Mouse (Mus musculus) monocyte, adult 2 months (primary cell): ENCODE measurements at regions not wholly inside any gene's neighbourhood (a gene's known extent, or its start where the extent isn't known, plus 50 kb on each side); places are given as distances from the start of the nearest gene placed in this dataset.

Experiments used
- DNase-seq, 2 experiments: peaks; one replicate each; pipeline ENCODE4 v3.0.0; 2022; ENCODE audit warnings: low spot score in 2 of 2, low read depth in 1 of 2

GRCm38 (mm10) chr10:126646587-126646986, 254.6 kb downstream of the Atp23 start:
- no peak for DNase-seq

DNA sequence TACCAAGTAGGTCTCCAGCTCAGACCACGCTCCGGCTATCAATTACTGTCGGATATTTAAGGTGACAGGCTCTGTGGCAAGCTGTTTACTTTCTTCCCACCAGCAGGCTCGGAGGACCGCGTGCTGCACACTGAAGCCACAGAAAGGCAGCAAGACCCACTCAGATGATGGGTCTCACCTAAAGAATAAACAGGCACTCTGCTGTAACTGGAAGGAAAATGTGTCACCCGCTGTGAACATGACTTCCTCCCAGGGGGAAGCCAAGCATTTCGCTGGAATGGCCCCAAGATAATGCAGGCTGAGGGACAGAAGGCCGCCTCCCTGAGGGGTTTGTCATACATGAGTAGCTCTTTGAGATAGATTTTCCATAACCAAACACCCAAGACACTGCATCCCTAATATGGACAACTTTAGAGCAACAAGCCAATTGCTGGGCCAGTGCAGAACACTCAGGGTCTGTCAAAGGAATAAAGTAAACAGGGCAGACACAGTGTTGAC, 259.3 kb downstream of the Atp23 start:
- no peak for DNase-seq

GRCm38 (mm10) chr10:126634731-126635130, 266.4 kb downstream of the Atp23 start:
- no peak for DNase-seq

DNA sequence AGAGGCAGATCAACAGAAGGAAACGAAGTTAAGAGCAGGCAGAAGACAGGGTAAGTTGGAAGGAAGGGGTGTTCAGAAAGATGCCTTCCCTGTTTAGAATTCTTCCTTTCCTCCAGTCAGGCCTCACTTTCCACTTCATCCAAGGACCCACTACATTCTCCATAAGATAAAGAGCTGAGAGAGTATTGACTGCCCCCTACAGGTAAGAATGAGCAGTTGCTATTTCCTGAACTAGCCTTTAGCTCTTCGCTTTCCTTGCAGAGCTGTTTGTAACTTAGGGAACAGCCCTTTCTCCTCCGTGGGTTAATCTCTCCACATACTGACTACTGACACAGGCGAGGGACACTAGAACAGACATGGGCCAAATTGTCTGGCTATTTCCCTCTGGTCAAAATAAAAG, 273.1 kb downstream of the Atp23 start:
- DNase-seq: no peak

GRCm38 (mm10) chr10:126625466-126625865, 275.7 kb downstream of the Atp23 start:
- DNase-seq: no peak

GRCm38 (mm10) chr10:126620802-126621201, 280.4 kb downstream of the Atp23 start:
- no peak for DNase-seq

- DNase-seq: no peak
These were observed 281.2 kb downstream of the Atp23 start for GRCm38 (mm10) chr10:126619970-126620369.

- DNase-seq: no peak
These were observed 288.9 kb downstream of the Atp23 start for GRCm38 (mm10) chr10:126612226-126612625.

- DNase-seq: no peak
These were observed 290.6 kb downstream of the Atp23 start for GRCm38 (mm10) chr10:126610506-126610905.

- no peak for DNase-seq
These were observed 301.5 kb downstream of the Atp23 start for GRCm38 (mm10) chr10:126599686-126600085.

GRCm38 (mm10) chr10:126568155-126568554, 333.0 kb downstream of the Atp23 start:
- no peak for DNase-seq

DNA sequence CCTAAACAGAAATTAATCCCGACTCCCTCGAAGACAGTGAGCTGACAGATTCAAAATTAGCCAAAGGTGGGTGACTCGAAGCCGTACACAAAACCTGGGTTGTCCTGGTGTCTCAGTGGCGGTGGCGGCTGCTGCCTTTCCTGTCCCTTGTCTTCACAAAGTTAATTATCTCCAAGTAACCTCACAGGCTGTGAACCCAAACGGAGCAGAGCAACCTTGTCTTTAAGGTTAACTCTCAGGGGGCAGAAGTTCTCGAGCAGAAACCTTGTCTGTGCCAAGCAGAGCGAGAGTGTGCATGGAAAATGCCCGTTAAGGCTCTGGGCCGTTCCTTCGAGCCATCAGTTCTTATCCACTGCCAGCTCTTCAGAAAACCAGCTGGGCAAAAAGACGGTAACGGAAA, 335.8 kb downstream of the Atp23 start:
- DNase-seq: no peak

DNA sequence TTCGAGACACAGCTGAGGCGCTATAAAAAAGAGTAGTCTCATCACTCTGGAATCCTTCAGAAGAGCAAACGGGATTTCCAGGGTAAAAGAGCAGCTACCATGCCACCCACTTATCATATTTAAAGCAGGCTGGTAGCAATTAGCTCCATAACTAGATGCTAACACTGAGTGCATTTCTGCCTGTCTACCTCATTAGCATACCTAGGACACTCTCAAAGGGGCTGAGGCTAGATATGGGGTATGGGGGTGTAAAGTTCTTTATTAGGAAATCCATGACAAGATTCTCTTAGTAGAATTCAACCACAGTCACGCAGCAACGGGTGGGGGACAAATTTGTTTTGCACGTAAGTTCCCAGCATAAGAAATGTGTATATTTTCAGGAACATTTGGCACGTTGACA, 346.1 kb downstream of the Atp23 start:
- no peak for DNase-seq

GRCm38 (mm10) chr10:126531950-126532349, 369.2 kb downstream of the Atp23 start:
- no peak for DNase-seq

GRCm38 (mm10) chr10:126531368-126531767, 369.8 kb downstream of the Atp23 start:
- no peak for DNase-seq

- no peak for DNase-seq
These were observed 372.4 kb downstream of the Atp23 start for GRCm38 (mm10) chr10:126528801-126529200.

GRCm38 (mm10) chr10:126526186-126526585, 375.0 kb downstream of the Atp23 start:
- no peak for DNase-seq

DNA sequence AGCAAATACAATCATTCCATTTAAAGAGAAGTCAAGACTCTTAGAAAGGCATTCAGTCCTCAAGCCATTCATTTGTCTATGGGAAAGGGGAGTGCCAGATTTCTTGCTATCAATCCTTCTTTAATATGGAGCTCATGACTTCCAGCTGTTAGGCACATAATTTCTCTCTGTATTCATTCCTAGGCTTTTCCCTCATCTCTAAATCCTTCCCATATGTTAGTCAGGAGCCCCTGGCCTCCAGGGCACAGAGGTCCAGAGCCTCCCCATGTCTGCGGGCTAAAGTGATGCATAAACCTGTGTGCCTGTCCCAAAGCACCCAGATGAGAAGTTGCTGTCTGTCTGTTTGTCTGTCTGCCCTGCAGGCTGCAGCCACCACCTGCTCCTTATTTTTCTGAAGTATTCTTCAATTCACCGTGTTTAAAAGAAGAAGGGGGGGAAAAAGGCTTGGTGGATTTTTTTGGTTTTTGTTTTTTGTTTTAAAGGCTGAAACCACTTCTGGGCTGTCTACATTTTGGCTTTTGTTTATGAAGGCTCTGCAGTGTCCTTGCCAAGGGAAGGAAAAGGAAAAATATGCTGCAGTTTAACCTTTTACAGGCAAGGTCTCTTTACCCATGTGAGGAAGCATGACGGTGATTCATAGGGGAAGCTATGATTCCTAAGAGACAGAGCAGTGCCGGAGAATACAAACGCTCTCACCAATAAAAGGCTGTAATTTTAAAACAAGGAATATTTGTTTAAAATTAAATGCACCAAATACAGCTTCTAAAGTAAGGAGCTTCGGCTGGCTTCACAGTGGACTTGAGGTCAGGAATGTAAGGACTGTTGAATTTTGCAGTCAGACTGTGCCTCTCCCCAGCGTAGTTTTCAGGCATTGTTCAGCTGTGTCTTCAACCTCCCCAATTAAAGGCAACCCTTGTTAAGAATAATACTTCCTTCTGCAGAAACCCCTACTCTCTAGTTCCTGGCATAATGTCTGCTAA, 379.0 kb downstream of the Atp23 start:
- no peak for DNase-seq

DNA sequence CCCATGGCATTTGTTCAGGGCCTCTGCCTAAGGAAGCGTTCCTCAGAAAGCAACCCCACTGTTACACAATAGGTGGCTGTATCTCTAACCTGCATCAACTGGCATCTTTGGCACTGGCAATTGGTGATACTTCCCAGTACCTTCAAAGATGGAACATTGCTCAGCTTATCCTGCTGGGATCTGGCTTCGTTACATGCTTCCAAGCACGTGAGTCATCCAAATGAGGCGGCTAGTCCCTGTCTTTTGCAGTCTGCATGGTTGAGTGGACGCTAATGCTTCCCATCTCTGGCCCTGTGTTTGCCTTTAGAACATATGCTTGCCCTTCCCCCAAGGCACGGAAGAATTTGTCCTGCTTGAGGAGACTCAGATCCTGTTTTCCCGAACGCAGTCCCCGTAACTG, 380.2 kb downstream of the Atp23 start:
- no peak for DNase-seq

- no peak for DNase-seq
These were observed 388.0 kb downstream of the Atp23 start for GRCm38 (mm10) chr10:126513185-126513584.

DNA sequence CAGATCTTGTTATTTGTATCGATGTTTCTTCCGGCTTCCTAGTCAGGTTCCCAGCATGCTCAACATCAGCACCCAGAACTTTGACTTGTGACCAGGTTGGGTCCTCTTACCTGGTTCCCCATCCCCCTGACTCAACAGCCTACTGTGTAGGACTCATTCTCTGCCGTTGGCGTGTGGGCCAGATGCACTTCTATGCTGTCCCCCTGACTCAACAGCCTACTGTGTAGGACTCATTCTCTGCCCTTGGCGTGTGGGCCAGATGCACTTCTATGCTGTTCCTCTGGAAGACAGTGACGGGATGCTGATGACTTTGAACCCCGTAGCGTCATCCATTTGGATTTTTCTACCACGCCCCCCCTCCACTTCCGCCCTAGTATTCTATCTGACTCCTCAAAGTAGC, 389.6 kb downstream of the Atp23 start:
- DNase-seq: peak; percentile 86 to 89

DNA sequence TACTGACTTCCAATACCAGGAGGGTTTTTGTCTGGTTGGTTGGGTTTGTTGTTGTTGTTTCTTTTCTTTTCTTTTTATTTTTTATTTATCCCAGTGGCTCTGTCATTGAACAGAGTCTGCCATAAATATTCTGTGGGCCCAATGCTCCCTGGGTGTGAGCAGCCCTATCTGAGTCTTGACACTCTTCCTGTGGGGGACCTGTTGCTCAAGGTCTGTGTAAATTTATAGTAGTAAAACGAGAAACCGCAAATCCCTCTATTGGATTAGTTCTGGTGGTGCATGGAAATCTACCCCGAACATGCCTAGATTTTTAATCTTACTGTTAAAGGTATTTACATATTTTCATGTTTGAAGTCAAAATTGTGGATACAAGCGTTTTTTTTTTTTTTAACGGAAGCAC, 395.2 kb downstream of the Atp23 start:
- DNase-seq: no peak
